Mouse (Mus musculus): ENCODE results near the gene Rsu1.
A peak's percentile ranks its signal among the peaks of the same experiment; 100 is the strongest.

Rsu1 gene

GRCm38 (mm10) chr2:13168743-13169142 is 102.5 kb downstream of the Rsu1 start:
- peak; percentile 24 for DNase-seq (ENCODE audit: low read depth, low spot score)

GRCm38 (mm10) chr2:13161717-13162116 is 109.5 kb downstream of the Rsu1 start:
- DNase-seq (ENCODE audit: low read depth, low spot score), result no peak

GRCm38 (mm10) chr2:13145245-13145644 is 126.0 kb downstream of the Rsu1 start:
- no peak for DNase-seq (ENCODE audit: low read depth, low spot score)

- no peak for DNase-seq (ENCODE audit: low read depth, low spot score)
These were observed 136.3 kb downstream of the Rsu1 start for GRCm38 (mm10) chr2:13134890-13135289.

- no peak for DNase-seq (ENCODE audit: low read depth, low spot score)
These were observed 138.4 kb downstream of the Rsu1 start for GRCm38 (mm10) chr2:13132841-13133240.

GRCm38 (mm10) chr2:13132406-13132805 is 138.8 kb downstream of the Rsu1 start:
- no peak for DNase-seq (ENCODE audit: low read depth, low spot score)

GRCm38 (mm10) chr2:13129859-13130258 is 141.4 kb downstream of the Rsu1 start:
- DNase-seq (ENCODE audit: low read depth, low spot score), result no peak

- peak; percentile 40 for DNase-seq (ENCODE audit: low read depth, low spot score)
These were observed 141.9 kb downstream of the Rsu1 start for GRCm38 (mm10) chr2:13129337-13129736.

- DNase-seq (ENCODE audit: low read depth, low spot score), result no peak
These were observed 150.8 kb downstream of the Rsu1 start for GRCm38 (mm10) chr2:13120461-13120860.

- DNase-seq (ENCODE audit: low read depth, low spot score), result peak; percentile 18
These were observed 153.3 kb downstream of the Rsu1 start for GRCm38 (mm10) chr2:13117896-13118295.

- DNase-seq (ENCODE audit: low read depth, low spot score), result no peak
These were observed 164.7 kb downstream of the Rsu1 start for GRCm38 (mm10) chr2:13106531-13106930.

- DNase-seq (ENCODE audit: low read depth, low spot score), result no peak
These were observed 166.8 kb downstream of the Rsu1 start for GRCm38 (mm10) chr2:13104388-13104787.

GRCm38 (mm10) chr2:13103797-13104200 is 167.4 kb downstream of the Rsu1 start:
- peak; percentile 77 for DNase-seq (ENCODE audit: low read depth, low spot score)

GRCm38 (mm10) chr2:13094045-13094444 is 177.2 kb downstream of the Rsu1 start:
- no peak for DNase-seq (ENCODE audit: low read depth, low spot score)

- no peak for DNase-seq (ENCODE audit: low read depth, low spot score)
These were observed 177.6 kb downstream of the Rsu1 start for GRCm38 (mm10) chr2:13093570-13093969.

GRCm38 (mm10) chr2:13091399-13092015 is 179.7 kb downstream of the Rsu1 start:
- DNase-seq (ENCODE audit: low read depth, low spot score), result no peak

- DNase-seq (ENCODE audit: low read depth, low spot score), result no peak
These were observed 180.4 kb downstream of the Rsu1 start for GRCm38 (mm10) chr2:13090841-13091240.

- no peak for DNase-seq (ENCODE audit: low read depth, low spot score)
These were observed 181.4 kb downstream of the Rsu1 start for GRCm38 (mm10) chr2:13089861-13090260.

GRCm38 (mm10) chr2:13088266-13088665 is 182.9 kb downstream of the Rsu1 start:
- peak; percentile 74 for DNase-seq (ENCODE audit: low read depth, low spot score)

- no peak for DNase-seq (ENCODE audit: low read depth, low spot score)
These were observed 183.4 kb downstream of the Rsu1 start for GRCm38 (mm10) chr2:13087811-13088210.

- DNase-seq (ENCODE audit: low read depth, low spot score), result no peak
These were observed 187.0 kb downstream of the Rsu1 start for GRCm38 (mm10) chr2:13084223-13084622.

GRCm38 (mm10) chr2:13080476-13080875 is 190.7 kb downstream of the Rsu1 start:
- DNase-seq (ENCODE audit: low read depth, low spot score), result peak; percentile 51

- DNase-seq (ENCODE audit: low read depth, low spot score), result peak; percentile 73
These were observed 199.0 kb downstream of the Rsu1 start for GRCm38 (mm10) chr2:13072243-13072642.

Measured in brain, adult 2 months (tissue).